Mouse (Mus musculus) G1E-ER4 (cell line): Measurements from ENCODE around the gene Cenpl. TPM values are rescaled to one million over a fixed set of nuclear protein-coding genes. Genes with fewer than 3 reads are reported as not detected.
A peak's percentile ranks its signal among the peaks of the same experiment; 100 is the strongest.

Experiments
- GATA1 ChIP-seq: IDR thresholded peaks from one replicate; pipeline ENCODE4 v1.8.0; 2012; ENCODE audit warnings: low read length, inconsistent platforms
- polyA plus RNA-seq: library from polyadenylated mRNA; stranded (reverse); fragments of >175 nt; gene quantifications from 2 replicates; pipeline ENCODE4 v1.2.3, GENCODE M21; 2012

The Cenpl gene
- polyA plus RNA-seq, 1 experiment, result 9.6 TPM

DNA sequence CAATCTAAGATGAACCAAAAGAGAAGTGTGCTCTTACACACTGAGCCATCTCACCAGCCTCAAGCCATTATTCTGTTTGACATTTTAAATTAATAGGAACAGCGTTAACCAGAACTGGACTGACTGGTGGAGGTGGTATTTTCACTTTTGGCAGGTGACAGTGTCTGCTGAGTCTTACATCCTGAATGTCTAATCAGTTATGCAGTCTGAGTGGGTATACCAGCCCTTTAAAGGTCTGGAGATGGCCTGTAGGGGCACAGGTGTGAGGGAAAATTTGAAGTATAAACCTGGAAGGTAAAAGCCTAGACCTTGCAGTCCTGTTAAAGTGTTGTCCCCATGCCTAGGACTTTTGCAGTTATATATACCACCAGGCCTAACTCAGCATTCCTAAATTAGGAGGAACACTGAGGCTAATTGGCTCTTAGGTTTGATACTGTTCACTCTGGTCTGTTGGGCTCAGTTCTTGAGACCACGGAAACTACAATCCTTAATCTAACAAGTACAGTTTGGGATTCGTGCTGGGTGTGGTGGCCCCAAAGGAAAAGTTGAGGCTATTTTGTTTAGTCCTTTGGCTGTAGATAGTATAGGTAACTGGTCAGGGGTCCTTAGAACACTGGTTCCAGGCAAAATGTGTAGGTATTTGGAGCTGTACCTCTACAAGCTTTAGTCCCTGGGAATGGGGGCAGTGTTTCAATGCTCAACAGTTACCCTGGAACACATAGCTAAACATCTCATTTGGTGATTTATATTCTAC, 31.4 kb upstream of the Cenpl start:
- no peak for TF ChIP-seq GATA1

DNA sequence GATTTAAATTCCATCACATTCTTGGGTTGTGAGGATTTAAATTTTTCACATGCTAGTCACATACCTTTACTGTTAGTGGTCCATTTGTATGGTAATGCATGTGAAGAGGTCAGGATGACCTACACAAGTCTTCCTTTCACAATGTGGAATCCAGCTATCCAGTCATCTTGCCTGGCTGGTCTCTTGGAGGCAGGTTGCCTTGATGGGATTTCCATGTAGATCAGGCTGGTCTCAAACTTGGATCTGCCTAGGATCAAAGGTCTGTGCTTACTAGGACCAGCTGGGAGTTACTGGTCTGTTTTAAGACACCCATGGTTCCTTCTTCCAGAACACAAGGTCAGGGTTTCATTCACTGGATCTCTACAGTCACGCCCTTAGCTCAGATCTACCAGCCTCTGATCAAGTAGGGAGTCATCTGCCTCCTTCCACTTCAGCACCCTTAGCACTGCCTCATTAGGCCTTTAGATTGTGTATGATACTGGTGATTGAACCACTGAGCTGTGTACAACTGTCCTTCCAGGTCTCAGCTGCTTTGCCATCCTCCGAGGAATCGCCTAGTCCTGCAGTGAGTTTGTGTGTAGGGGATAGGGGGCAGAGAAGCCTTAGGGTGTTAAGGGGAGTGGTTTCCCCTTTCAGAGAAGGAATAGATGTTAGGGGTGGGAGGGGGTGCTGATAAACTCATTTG, 30.6 kb upstream of the Cenpl start:
- TF ChIP-seq GATA1, result no peak

GRCm38 (mm10) chr1:161040426-161040770, 30.1 kb upstream of the Cenpl start:
- no peak for TF ChIP-seq GATA1

DNA sequence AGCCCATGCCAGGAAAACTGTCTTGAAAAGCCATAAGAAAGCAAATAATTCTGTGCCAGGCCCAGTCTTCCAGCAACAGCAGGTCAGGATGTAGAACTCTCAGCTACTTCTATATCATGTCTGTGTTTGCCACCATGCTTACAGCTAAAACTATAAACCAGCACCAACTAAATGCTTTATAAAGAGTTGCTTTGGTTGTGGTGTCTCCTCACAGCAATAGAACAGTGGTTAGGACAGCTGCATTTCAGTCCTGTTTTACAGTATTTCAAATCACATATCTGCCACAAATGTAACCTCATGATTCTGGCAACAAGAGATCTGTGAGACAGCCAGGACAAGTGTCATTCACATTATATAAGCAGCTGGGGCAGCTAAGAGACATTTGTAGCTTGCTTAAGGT, 29.7 kb upstream of the Cenpl start:
- TF ChIP-seq GATA1, result no peak

GRCm38 (mm10) chr1:161041261-161042020, 29.1 kb upstream of the Cenpl start:
- TF ChIP-seq GATA1, result no peak

DNA sequence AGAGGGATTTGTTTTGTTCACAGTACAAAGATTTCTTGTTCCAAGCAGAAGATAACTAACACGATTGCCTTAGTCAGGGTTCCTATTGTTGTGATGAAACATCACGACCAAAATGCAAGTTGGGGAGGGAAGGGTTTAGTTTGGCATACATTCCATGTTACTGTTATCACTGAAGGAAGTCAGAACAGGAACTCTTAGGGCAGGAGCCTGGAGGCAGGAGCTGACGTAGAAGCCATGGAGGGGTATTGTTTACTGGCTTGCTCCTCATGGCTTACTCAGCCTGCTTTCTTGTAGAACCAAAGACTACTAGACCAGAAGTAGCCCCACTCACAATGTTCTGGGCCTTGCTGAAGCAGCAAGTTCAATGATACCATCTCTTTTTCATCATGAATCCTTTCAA, 23.5 kb upstream of the Cenpl start:
- no peak for TF ChIP-seq GATA1

DNA sequence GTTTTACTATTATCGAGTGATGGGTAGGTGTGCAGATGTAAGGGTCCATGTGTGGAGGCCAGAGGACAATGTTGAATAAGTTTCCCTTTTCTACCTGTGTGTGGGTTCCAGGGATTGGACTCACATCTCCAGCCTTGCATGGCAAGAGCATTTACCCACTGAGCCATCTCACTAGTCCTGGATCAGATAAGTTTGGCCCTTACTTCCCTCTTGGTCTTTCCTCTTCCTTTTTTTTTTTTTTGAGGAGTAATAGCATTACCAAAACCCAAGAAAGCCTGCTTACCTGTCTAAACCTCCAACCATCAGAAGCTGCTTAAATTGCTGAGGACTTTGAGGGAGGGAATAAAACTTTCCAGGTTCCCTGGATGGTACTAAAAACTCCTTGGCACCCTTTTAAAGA, 13.3 kb upstream of the Cenpl start:
- no peak for TF ChIP-seq GATA1

- TF ChIP-seq GATA1, result no peak
These were observed 7.2 kb upstream of the Cenpl start for GRCm38 (mm10) chr1:161063351-161063750.

DNA sequence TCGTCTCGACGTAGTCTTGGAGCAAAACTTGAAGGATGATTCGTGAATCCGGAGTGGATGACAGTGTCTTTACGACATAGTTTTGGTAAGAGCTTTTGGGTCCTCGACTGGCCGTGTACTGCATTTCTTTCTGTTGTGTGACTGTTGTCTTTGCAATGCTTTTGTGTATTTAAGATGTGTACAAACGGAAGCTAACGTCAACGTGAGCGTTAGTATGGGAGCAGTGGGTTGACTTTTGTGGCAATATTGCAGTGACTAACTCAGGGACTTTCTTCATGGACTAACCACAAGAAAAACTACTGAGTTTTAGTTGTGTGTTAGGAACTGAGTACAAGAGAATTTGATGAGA, 733 bp downstream of the Cenpl start:
- no peak for TF ChIP-seq GATA1

- TF ChIP-seq GATA1, result no peak
These were observed 5.7 kb downstream of the Cenpl start for GRCm38 (mm10) chr1:161076238-161076637.

DNA sequence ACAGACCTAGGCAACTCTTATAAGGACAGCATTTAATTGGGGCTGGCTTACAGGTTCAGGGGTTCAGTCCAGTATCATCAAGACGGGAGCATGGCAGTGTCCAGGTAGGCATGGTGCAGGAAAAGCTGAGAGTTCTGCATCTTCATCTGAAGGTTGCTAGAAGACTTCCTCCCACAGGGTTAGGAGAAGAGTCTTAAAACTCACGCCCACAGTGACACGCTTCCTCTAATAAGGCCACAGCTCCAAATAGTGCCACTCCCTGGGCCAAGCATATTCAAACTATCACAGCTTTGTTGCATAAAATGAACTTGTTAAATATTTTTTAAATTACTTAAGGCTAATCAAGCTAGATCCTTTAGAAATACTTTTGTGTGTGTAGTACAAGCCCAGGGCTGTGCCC, 6.7 kb downstream of the Cenpl start:
- no peak for TF ChIP-seq GATA1

GRCm38 (mm10) chr1:161099721-161100405, 29.4 kb downstream of the Cenpl start:
- TF ChIP-seq GATA1, result peak; percentile 56

GRCm38 (mm10) chr1:161103842-161104241, 33.3 kb downstream of the Cenpl start:
- no peak for TF ChIP-seq GATA1

DNA sequence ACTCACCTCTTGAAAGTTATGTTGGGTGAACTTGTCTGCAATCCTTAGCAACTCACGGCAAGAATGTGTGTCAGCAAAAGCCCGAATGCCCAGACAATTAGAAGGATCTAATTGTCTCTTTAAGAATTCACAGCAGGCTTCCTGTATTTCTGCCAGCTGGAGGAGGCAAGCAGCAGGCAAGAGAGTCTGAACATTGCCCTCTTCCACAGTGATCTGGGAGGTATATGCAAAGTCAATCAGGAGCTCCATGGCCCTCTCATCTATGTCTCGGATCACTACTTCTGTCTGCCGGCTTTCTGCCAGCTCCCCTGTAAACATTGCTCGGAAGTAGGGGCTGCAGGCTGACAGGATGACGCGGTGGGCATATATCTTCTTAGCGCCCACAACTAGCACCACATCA, 38.7 kb downstream of the Cenpl start:
- no peak for TF ChIP-seq GATA1

GRCm38 (mm10) chr1:161114591-161114990, 44.1 kb downstream of the Cenpl start:
- no peak for TF ChIP-seq GATA1
